Mouse (Mus musculus) thymus, postnatal 0 days (tissue): Measurements from ENCODE around the gene Thap8. TPM values are rescaled to one million over a fixed set of nuclear protein-coding genes. Genes with fewer than 3 reads are reported as not detected.

Experiments
- DNase-seq: peaks from one replicate; pipeline ENCODE4 v3.0.0-alpha.2; 2015; ENCODE audit warnings: low spot score
- polyA plus RNA-seq: library from polyadenylated mRNA; unstranded; fragments of >200 nt; fragmentation: Nextera tagmentation; extraction: Ambion mirVana; gene quantifications from 2 replicates; pipeline ENCODE4 v1.2.1, GENCODE M21; 2015

The Thap8 gene
- polyA plus RNA-seq, 1 experiment from 2014 or later, result 0.23 TPM

GRCm38 (mm10) chr7:30315559-30316529 is 36.0 kb downstream of the Thap8 start:
- DNase-seq, result no peak

- no peak for DNase-seq
These were observed 38.2 kb downstream of the Thap8 start for GRCm38 (mm10) chr7:30318142-30318541.

- no peak for DNase-seq
These were observed 41.1 kb downstream of the Thap8 start for GRCm38 (mm10) chr7:30320946-30321345.

- DNase-seq, result peak; percentile 84
These were observed 41.8 kb downstream of the Thap8 start, which contains the start of gene E130208F15Rik for GRCm38 (mm10) chr7:30321539-30322284. E130208F15Rik (plus strand) TSS chr7:30321740.

- DNase-seq, result peak; percentile 95
These were observed 42.4 kb downstream of the Thap8 start for GRCm38 (mm10) chr7:30322285-30322667.

GRCm38 (mm10) chr7:30322865-30323264 is 43.0 kb downstream of the Thap8 start:
- peak; percentile 32 for DNase-seq

- no peak for DNase-seq
These were observed 43.9 kb downstream of the Thap8 start, which contains the start of gene Sdhaf1 for GRCm38 (mm10) chr7:30323795-30324194. Sdhaf1 (minus strand) TSS chr7:30323895.

GRCm38 (mm10) chr7:30324300-30324944 is 44.5 kb downstream of the Thap8 start:
- no peak for DNase-seq

GRCm38 (mm10) chr7:30325364-30325763 is 45.5 kb downstream of the Thap8 start:
- DNase-seq, result peak; percentile 80

GRCm38 (mm10) chr7:30326427-30326826 is 46.5 kb downstream of the Thap8 start:
- no peak for DNase-seq

- DNase-seq, result no peak
These were observed 47.2 kb downstream of the Thap8 start for GRCm38 (mm10) chr7:30327140-30327539.

- DNase-seq, result no peak
These were observed 48.5 kb downstream of the Thap8 start for GRCm38 (mm10) chr7:30328379-30328778.

- DNase-seq, result peak; percentile 84
These were observed 52.0 kb downstream of the Thap8 start for GRCm38 (mm10) chr7:30331887-30332286.

- no peak for DNase-seq
These were observed 52.8 kb downstream of the Thap8 start for GRCm38 (mm10) chr7:30332622-30333259.

- DNase-seq, result peak; percentile 4
These were observed 53.5 kb downstream of the Thap8 start for GRCm38 (mm10) chr7:30333436-30333835.

- no peak for DNase-seq
These were observed 54.7 kb downstream of the Thap8 start for GRCm38 (mm10) chr7:30334563-30334962.

GRCm38 (mm10) chr7:30335688-30336087 is 55.8 kb downstream of the Thap8 start:
- DNase-seq, result no peak

- peak; percentile 71 for DNase-seq
These were observed 56.5 kb downstream of the Thap8 start for GRCm38 (mm10) chr7:30336384-30336783.

- DNase-seq, result no peak
These were observed 59.7 kb downstream of the Thap8 start for GRCm38 (mm10) chr7:30339432-30340109.
